Mouse (Mus musculus): ENCODE data around the gene Krtap19-9b.

Krtap19-9b gene

GRCm38 (mm10) chr16:88932165-88932564, at the start of gene Krtap19-9b:
Krtap19-9b (minus strand) TSS chr16:88932265.
- no peak for DNase-seq

GRCm38 (mm10) chr16:88962773-88963172, 30.7 kb upstream of the Krtap19-9b start, which contains the start of gene Krtap16-3:
Krtap16-3 (minus strand) TSS chr16:88962873.
- no peak for DNase-seq

GRCm38 (mm10) chr16:88941106-88941505, 9.0 kb upstream of the Krtap19-9b start:
- DNase-seq: no peak

- no peak for DNase-seq
Measured at GRCm38 (mm10) chr16:88938252-88938651, 6.2 kb upstream of the Krtap19-9b start.

GRCm38 (mm10) chr16:88896357-88896756, 35.7 kb downstream of the Krtap19-9b start, which contains the start of gene Krtap19-5:
Krtap19-5 (minus strand) TSS chr16:88896457.
- DNase-seq: no peak

GRCm38 (mm10) chr16:88886870-88887269, 45.2 kb downstream of the Krtap19-9b start:
- no peak for DNase-seq

- DNase-seq: no peak
Measured at GRCm38 (mm10) chr16:88884989-88885388, 47.1 kb downstream of the Krtap19-9b start, which contains the start of gene Krtap19-4. Krtap19-4 (minus strand) TSS chr16:88885089.
